Mouse (Mus musculus) naive thymus-derived CD4-positive, alpha-beta T cell, adult 2 months (primary cell): Measurements from ENCODE around the gene Igtp.
"Not testable (repeated sequence)": the region's sequence is repeated elsewhere in the genome, so short reads cannot be mapped to it uniquely, and the experiment has no call there.

Experiments
- DNase-seq: peaks from one replicate; pipeline ENCODE4 v3.0.0-alpha.2; 2011; ENCODE audit warnings: low read depth

The Igtp gene

DNA sequence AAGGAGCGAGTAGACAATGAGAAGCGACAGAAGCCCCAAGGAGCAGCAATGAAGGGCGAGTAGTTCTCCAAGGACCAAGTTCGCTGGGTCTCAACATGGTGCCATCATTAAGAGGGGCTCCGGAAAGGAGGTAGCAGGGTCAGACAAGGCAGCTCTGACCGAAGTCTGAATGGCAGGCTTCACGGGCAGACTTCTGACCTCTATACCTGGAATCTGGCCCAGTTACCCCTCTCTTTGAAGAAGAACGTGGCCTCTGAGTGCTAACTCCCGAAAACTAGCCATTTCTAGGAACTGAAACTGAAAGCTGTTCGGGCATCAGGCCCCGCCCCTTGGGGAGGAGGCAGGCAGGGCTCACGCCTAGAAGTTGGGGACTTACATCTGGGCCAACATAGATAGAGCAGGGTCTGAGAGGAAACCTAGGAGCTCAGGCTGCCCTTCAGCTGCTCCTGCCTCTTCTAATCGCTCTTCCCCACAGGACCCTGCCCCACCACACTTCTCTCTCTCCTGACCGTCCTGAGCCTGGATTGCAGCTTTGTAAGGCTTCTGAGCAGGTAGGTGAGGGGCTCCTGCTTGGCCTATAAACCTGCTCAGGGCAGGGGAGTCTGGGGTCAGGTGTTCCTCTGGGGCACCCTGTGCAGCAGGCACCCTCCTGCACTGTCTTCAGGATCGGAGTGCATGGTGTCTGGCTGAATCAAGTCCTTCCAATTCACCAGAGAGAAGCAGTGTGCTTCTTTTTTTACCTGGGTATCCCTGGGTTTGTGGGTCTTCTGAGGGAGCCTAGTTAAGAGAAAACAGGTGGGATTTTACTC lies at the start of gene Igtp, which contains the start of gene Irgm2:
Igtp (plus strand) TSS at position 328 of the 809 bp plus-strand sequence.
Irgm2 (plus strand) TSS at position 390 of the 809 bp plus-strand sequence.
- DNase-seq: peak; percentile 89

DNA sequence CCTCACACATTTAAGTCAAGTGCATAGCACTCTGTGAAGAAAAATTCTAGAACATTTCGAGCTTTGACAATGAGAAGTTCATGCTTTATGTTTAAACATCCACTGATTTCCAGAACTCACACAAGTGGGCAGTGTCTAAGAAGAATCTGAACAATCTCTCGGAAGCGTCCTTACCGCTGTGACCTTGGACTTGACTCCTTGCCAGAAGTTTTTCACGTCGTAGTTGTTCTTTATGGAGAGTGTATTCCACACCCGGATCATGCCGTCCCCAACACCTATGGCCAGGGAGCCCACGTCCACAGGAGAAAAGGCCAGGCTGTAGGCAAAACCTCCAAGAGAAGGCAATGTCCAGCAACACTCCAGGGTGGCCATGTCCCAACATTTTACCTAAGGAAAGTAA lies 43.9 kb upstream of the Igtp start:
- DNase-seq: no peak

DNA sequence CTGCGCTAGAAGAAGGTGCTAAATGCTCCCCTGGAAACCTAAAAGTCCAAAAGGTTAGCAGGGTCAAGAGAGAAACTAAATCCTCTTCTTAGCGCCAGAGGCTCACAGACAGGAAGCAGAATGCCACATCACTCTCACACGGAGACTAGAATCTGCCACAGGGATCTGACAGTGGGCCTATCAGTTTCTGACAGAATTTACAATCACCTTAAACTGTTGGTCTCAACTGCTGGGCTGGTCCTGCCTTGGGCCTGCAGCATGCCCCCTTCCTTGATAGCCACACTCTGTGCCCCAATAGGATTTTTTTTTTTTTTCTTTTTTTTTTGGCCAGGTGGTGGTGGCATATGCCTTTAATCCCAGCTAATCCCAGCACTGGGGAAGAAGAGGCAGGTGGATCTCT lies 42.5 kb upstream of the Igtp start:
- DNase-seq: no peak

DNA sequence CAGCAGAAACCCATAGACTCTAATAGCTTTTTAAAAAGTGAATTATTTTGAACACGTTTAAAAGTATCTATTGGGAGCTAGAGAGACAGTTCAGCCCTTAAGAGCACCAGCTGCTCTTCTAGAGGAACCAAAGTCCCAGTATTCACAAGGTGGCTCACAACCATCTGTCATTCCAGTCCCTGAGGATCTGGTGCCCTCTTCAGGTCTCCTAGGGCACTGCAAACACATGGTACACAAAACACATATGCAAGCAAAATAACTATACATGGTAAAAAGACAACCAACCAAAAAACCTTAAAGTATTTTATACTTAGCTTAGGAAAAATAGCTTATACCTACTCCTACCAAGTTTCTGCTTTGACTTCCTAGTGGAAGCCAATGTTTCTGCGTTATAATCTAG lies 34.3 kb upstream of the Igtp start:
- DNase-seq: peak; percentile 49

DNA sequence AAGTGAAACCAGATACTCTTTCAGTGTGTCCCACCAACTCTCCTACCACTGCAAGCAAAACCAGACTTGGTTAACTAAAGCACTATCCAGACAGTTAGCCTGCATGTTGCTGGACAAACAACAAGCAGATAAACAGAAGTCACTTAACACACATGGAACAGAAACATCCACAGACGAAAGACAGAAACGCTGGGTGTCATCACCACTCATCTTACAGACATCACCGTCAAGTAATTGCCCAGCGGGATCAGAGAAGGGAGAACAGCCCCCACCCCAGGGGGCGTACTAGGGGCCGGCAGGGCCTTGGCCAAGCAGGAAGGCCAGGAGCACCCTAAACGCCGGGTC lies 31.6 kb upstream of the Igtp start:
- no peak for DNase-seq

DNA sequence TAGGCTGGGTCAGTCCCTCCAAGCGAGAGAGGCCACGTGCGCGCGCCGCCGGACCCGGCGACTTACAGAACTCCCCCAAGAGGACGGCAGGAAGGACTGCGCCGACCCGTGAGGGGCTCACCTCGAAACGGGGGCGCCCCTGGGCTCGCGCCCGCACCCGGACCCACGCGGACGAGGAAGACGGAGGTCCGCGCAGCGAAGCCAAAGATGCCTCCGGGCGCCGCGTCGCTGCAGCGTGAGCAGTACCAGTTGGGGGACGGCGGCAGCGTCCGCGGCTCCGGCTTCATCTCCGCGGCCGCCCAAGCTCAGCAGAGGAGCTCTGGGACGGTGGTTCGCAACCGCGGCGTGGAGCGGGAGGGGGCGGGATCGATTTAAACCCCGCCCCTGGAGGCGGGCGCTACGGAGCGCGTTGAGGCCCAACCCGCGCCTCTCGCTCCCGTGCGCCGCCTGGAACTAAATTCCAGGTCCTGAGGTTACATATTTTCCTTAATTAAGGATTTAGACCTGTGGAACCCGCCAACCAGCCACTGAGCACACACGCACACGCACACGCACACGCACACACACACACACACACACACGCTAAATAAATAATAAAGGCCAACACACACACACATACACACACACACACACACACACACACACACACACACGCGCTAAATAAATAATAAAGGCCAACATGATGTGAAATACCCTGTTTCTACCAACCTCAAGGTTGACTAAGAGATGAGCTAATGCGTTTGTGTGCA lies 31.0 kb upstream of the Igtp start, which contains the start of gene Gemin5:
Gemin5 (minus strand) TSS at position 373 of the 749 bp plus-strand sequence.
- DNase-seq: peak; percentile 88

DNA sequence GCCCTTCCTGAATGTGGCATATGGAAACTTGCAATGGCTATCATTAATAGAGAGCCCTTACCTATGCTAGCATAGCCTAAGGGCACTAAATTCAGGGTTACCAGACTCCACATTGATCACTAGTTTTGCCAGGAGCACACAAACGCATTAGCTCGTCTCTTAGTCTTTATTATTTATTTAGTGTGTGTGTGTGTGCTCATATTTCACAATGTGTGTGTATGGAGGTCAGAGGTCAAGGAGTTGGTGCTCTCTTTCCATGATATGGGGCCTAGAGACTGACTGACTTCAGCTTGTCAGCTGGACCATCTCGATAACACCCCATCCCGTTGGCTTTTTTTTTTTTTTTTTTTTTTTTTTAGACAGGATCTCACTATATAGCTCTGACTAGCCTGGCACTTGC lies 29.7 kb upstream of the Igtp start:
- no peak for DNase-seq

DNA sequence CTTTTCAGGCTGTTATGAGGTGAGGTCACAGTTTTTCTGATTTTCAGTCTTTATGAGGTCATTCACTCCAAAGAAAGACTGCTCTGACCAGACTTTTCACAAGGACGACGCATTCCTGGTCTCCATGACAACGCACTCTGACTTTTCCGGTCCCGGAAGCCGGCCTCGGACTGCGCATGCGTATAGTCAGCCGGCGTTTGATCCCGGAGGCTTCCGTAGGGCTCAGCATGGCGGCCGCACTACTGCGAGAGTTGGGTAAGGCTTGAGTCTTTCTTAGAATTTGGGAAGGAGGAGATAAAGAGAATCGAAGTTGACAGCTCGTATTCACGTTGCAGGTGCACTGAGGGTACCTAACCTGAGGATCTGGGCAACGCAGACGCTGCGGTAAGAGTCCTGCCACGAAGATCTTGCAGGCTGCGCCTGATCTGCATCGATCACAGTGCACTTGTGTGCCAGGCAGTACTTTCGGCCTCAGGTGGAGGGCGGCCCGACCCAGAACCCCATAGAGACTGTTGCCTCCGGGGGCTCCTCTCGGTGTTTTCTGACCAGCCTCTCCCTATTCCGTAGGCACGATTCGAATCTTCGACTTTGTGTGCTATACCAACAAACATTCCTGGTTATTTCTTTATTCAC lies 27.8 kb upstream of the Igtp start, which contains the start of gene Mrpl22:
Mrpl22 (plus strand) TSS at position 203 of the 633 bp plus-strand sequence.
- peak; percentile 96 for DNase-seq

DNA sequence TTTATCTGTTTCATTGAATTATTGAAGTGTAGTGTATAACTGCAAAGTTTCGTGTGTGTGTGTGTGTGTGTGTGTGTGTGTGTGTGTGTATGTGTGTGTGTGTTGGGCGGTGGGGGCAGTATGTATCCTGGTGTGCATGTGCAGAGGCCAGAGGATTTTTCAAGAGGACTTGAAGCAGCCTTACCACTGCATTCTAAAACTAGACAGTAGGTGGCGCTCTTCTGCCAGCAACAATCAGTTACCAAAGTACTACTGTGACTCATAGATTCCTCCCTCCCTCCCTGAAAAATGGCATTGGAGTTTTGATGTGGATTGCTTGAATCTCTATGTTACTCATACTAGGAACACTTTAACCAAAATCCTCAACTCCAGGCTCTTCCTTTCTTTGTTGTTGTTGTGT lies 19.8 kb upstream of the Igtp start:
- peak; percentile 96 for DNase-seq

DNA sequence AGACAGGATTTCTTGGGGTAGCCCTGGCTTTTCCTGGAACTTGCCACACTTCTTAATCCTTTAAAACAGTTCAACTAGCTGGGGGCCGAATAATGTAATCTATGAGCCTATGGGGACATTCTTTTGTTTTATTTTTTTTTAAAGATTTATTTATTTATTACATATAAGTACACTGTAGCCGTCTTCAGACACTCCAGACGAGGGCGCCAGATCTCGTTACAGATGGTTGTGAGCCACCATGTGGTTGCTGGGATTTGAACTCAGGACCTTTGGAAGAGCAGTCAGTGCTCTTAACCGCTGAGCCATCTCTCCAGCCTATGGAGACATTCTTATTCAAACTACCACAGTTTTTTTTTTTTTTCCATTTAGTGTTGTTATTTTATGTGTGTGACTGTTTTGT lies 19.4 kb upstream of the Igtp start:
- DNase-seq: not testable (repeated sequence)

DNA sequence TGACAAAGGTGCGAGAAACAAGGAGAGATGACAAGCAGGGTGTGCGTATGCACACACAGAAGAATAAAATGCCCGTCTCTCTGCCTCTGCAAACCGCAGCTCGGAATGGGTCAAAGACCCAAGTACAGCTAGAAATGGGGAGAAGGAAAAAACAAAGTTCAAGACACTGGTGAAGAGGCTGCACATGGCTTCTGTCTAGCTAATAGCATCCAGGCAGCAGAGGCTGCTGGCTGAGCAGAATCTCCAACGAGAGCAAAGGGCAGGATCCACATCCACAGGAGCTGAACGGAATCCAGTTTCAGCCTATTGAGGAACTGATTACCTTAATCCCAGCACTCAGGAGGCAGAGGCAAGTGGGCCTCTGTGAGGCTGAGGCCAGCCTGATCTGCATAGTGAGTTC lies 18.6 kb upstream of the Igtp start:
- DNase-seq: no peak

DNA sequence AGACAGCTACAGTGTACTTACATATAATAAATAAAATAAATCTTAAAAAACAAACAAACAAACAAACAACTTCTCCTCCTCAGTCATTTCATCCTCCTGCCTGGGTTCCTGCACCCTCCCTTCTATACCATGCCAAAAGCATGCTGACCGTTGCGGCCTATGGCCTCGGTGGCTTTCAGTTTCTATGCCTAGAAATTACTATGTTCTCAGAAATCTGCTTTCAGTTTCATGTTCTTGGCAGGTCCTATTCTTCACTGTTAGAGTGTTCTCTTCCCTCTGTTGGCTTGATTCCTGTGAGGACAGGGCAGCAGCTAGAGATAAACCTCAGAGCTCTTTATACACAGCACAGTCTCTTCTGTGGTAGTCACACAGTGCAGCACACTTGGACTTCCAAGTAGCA lies 15.8 kb upstream of the Igtp start:
- peak; percentile 72 for DNase-seq

DNA sequence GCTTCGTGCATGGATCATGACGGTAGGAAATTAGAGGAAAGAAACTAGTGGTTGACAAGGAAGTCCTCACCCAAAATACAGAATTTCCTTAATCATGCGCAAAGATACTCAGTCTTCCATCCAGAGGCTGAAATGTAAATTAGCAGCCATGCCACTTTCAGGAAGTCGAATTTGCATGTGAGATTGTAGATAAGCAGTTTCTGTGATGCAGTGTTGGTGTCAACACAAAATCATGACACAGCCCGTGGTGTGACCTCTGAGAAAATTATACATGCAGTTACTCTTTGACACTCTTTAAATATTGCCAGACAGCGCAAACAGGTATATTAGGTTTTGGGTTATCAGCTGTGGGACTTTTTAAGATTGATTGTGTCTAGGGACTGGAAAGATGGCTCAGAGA lies 9.7 kb upstream of the Igtp start:
- DNase-seq: no peak

DNA sequence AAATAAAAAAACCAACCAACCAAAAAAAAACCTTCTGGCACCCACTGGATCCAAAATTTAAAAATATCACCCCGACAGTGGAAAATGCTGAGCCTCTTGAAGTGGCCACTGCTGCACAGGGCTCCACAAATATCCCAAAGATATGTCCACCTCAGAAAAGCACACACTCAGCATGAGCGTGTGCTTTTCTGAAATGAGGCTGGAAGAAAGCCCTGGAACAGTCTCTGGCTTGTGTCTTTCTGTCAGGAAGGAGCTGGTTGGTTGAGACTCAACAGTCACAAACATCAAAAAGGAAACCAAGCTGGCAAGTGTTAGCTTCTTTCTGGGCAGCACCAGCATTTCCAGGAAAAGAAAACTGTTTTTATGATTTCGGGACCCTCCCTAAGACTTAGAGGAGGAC lies 6.0 kb upstream of the Igtp start:
- DNase-seq: no peak

DNA sequence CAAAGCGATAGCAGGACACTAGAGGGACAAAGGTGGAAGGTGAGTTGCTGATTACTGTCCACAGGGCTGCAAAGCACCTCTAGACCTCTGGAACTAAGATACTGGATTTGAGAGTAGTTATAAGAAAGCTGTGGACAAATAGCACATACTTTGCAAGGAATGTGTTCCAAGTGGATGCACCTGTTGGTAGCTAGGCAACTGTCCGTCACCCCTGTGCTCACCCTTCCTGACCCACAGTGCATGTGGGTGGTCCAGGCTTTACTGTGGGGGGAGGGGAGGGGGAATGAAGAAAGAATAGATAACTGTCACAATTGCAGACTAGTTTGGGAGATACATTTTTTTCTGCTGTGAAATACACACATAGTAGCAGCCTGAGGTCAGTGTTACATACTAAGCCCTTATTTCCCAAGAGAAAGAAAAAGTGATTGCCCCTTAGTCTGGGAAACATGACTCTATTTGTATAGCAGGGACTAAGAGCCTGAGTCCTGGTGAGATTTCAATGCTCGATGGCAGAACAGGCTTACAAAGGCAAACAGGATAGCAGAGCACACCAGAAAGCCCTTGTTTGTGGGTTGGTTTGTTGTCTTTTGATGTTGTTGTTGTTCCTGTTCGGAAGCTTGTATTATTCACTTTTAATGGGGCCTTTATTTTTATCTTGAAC lies 5.4 kb upstream of the Igtp start:
- DNase-seq: no peak

DNA sequence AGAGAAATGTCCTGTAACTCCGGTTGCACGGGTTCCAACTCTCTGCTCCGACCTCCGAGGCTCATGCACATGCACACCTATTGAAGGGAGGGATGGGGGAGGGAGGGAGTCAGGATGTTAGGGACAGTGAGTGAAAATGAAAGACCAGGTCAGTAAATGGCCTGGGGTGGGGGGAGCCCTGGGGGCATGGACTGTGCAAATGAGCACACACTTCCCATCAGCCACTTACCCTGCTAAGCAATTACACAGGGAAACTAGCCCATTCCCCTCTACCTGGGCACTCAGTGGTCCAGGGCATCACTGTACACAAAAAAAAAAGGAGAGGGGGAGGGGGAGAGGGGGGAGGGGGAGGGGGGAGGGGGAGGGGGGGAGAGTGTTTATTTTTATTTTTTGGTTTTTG lies 693 bp upstream of the Igtp start:
- DNase-seq: peak; percentile 16

DNA sequence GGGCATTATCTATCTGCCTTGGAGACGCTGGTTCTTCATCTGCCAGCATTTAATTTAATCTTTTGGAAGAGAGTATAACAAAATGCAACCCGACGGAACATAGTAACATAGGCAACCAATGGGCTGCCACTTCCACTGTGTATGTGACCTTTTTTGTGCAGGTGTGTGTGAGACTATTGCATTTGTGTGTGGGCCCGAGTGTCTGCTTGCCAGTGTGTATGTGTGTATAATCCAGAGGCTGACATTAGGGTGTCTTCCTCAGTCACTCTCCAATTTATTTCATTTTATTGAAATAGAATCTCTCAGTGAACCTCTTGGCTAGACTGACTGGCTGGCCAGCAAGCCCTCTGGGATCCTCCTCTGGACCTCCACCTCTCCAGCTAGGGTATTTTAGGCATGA lies 870 bp downstream of the Igtp start:
- no peak for DNase-seq

DNA sequence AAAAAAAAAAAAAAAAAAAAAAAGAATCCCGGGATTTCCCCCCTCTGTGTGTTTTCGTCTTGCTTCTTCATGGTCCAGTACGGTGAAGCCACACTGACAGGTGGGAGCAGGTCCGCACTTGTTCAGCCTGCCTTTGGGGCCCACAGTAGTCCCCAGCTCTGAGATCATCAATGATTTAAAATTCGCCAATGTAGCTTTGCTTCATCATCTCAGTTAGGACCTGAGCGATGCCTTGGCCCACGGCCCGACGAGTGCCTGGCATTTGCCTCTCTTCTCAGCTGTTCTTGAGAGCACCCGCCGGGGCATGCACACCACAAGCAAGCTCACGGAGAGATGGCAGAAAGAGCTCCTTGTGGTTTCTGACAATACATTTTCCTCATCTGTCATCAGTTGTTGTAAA lies 1.7 kb downstream of the Igtp start:
- peak; percentile 57 for DNase-seq

DNA sequence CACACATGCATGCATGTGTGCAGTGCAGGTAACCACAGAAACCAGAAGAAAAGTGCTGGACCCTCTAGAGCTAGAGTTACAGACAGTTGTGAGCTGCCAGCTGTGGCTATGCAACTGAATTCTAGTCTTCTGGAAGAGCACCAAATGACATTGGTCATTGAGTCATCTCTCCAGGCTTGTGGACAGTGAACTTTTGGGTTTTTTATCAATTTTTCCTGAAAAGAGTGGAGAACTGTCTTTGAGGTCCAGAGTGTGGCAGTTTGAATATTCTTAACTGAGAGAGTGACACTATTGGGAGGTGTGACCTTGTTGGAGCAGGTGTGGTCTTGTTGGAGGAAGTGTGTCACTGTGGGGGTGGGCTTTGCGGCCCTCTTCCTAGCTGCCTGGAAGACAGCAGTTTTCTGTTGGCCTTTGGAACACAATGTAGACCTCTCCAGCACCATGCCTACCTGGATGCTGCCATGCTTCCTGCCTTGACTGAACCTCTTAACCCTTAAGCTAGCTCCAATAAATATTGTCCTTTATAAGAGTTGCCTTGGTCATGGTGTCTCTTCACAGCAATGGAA lies 11.0 kb downstream of the Igtp start:
- peak; percentile 34 for DNase-seq

DNA sequence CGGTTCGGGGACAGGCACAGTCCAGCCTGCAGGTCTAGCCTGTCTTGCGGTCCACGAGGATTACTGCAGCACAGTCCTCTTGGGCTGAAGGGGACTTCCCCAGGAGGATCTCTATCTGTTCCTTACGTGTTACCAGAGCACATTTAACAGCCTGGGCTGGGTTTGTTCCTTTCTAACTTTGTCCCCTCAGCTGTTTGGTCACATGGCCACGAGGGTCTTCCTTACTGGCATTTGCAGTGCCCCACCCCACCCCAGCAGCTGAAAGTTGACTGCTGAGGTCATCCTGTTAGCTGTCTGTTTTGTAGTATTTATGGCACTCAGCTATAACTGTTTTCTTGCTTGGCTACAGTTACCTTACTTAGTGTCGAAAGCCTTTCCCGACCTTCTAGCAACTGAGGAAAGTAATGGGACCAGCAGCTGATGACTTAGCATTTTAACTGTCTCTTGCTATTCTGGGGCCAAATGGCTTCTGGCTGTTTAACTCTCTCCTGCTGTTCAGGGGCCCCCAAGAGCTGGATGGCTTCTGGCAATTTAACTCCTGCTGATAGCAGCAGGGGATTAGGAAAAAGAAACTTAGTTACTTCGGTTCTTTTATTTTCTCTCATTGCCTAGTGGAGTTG lies 11.8 kb downstream of the Igtp start:
- peak; percentile 60 for DNase-seq

DNA sequence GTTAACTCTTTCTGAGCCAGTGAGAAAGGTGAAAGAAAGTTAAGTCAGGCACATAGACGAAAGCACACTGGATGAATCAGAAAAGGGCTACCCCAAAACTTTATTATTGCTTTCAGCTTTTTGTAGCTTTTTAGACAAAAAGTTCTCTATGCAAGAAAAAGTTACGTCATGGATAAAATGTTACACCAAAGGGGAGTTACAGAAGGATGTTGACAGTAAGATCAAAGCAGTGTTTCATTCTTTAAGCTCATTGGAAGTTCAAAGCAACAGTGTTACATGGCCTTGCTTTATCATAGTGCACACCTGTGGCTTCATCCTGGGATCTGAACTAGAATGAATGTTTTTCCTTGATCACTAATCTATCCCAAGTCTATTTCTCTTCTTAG lies 12.3 kb downstream of the Igtp start:
- DNase-seq: peak; percentile 80
